Mouse (Mus musculus): Measurements from ENCODE around the gene B4galnt3. TPM values are rescaled to one million over a fixed set of nuclear protein-coding genes. Genes with fewer than 3 reads are reported as not detected.

The B4galnt3 gene
- polyA plus RNA-seq, 1 experiment: 0.33 TPM

- no peak overlapping the region for H3ac ChIP-seq (ENCODE audit: control insufficient read depth, insufficient read length, low read depth)
- no peaks in the 10 kb centered on the region for H3K79me3 ChIP-seq (ENCODE audit: low read depth)
- no peaks in the 10 kb centered on the region for H3K36me3 ChIP-seq (ENCODE audit: control insufficient read depth, insufficient read depth)
- no peaks in the 10 kb centered on the region for H3K79me2 ChIP-seq (ENCODE audit: control insufficient read depth, insufficient read depth)
- peaks cover 21% of the 10 kb centered on the region for H3K27me3 ChIP-seq (ENCODE audit: control insufficient read depth, insufficient read depth, insufficient read length)
- no peak overlapping the region for H3K4me3 ChIP-seq (ENCODE audit: insufficient read depth, poor library complexity, severe bottlenecking)
- TF ChIP-seq MAX (IDR thresholded peaks at IDR 0.05) (no peak), MYOG (IDR thresholded peaks at IDR 0.05; ENCODE audit: control insufficient read depth, extremely low read depth, insufficient read length) (no peak), MYOD1 (IDR thresholded peaks at IDR 0.05; ENCODE audit: control insufficient read depth, insufficient read length, low read depth) (no peak), CEBPB (IDR thresholded peaks at IDR 0.05; ENCODE audit: low read depth) (no peak), FOSL1 (IDR thresholded peaks at IDR 0.05; ENCODE audit: insufficient read depth, low read length, poor library complexity, severe bottlenecking) (no peak), CTCF (IDR thresholded peaks at IDR 0.05; ENCODE audit: control insufficient read depth, insufficient read depth, insufficient read length) (no peak), USF1 (IDR thresholded peaks at IDR 0.05; ENCODE audit: low read depth) (no peak)
These were observed 2.9 kb downstream of the B4galnt3 start for GRCm38 (mm10) chr6:120291396-120292009.

GRCm38 (mm10) chr6:120289430-120289829 lies 4.9 kb downstream of the B4galnt3 start:
- TF ChIP-seq FOSL1 (IDR thresholded peaks at IDR 0.05; ENCODE audit: insufficient read depth, low read length, poor library complexity, severe bottlenecking): no peak
- TF ChIP-seq CTCF (IDR thresholded peaks at IDR 0.05; ENCODE audit: control insufficient read depth, insufficient read depth, insufficient read length): no peak
- no peak for TF ChIP-seq MYOG (IDR thresholded peaks at IDR 0.05; ENCODE audit: control insufficient read depth, extremely low read depth, insufficient read length)
- TF ChIP-seq MYOD1 (IDR thresholded peaks at IDR 0.05; ENCODE audit: control insufficient read depth, insufficient read length, low read depth): no peak
- TF ChIP-seq USF1 (IDR thresholded peaks at IDR 0.05; ENCODE audit: low read depth): no peak
- no peak for TF ChIP-seq CEBPB (IDR thresholded peaks at IDR 0.05; ENCODE audit: low read depth)
- TF ChIP-seq MAX (IDR thresholded peaks at IDR 0.05): no peak
- Histone ChIP-seq H3K79me2 (ENCODE audit: control insufficient read depth, insufficient read depth) (no peaks in the 10 kb centered on the region), H3K4me3 (ENCODE audit: insufficient read depth, poor library complexity, severe bottlenecking) (no peak overlapping the region), H3K79me3 (ENCODE audit: low read depth) (no peaks in the 10 kb centered on the region), H3K36me3 (ENCODE audit: control insufficient read depth, insufficient read depth) (no peaks in the 10 kb centered on the region), H3K27me3 (ENCODE audit: control insufficient read depth, insufficient read depth, insufficient read length) (peaks cover 16% of the 10 kb centered on the region), H3ac (ENCODE audit: control insufficient read depth, insufficient read length, low read depth) (no peak overlapping the region)

- H3K79me2 ChIP-seq (ENCODE audit: control insufficient read depth, insufficient read depth): no peaks in the 10 kb centered on the region
- no peak overlapping the region for H3K4me3 ChIP-seq (ENCODE audit: insufficient read depth, poor library complexity, severe bottlenecking)
- TF ChIP-seq MAX (IDR thresholded peaks at IDR 0.05) (no peak), MYOG (IDR thresholded peaks at IDR 0.05; ENCODE audit: control insufficient read depth, extremely low read depth, insufficient read length) (no peak), CEBPB (IDR thresholded peaks at IDR 0.05; ENCODE audit: low read depth) (no peak), FOSL1 (IDR thresholded peaks at IDR 0.05; ENCODE audit: insufficient read depth, low read length, poor library complexity, severe bottlenecking) (no peak), CTCF (IDR thresholded peaks at IDR 0.05; ENCODE audit: control insufficient read depth, insufficient read depth, insufficient read length) (no peak), USF1 (IDR thresholded peaks at IDR 0.05; ENCODE audit: low read depth) (no peak), MYOD1 (IDR thresholded peaks at IDR 0.05; ENCODE audit: control insufficient read depth, insufficient read length, low read depth) (no peak)
- peaks cover 9% of the 10 kb centered on the region for H3K27me3 ChIP-seq (ENCODE audit: control insufficient read depth, insufficient read depth, insufficient read length)
- H3ac ChIP-seq (ENCODE audit: control insufficient read depth, insufficient read length, low read depth): no peak overlapping the region
- H3K36me3 ChIP-seq (ENCODE audit: control insufficient read depth, insufficient read depth): no peaks in the 10 kb centered on the region
- H3K79me3 ChIP-seq (ENCODE audit: low read depth): no peaks in the 10 kb centered on the region
These were observed 5.8 kb downstream of the B4galnt3 start for GRCm38 (mm10) chr6:120288541-120288940.

GRCm38 (mm10) chr6:120287279-120287678 lies 7.1 kb downstream of the B4galnt3 start:
- H3ac ChIP-seq (ENCODE audit: control insufficient read depth, insufficient read length, low read depth): no peak overlapping the region
- no peaks in the 10 kb centered on the region for H3K36me3 ChIP-seq (ENCODE audit: control insufficient read depth, insufficient read depth)
- H3K79me3 ChIP-seq (ENCODE audit: low read depth): no peaks in the 10 kb centered on the region
- H3K79me2 ChIP-seq (ENCODE audit: control insufficient read depth, insufficient read depth): no peaks in the 10 kb centered on the region
- no peak overlapping the region for H3K4me3 ChIP-seq (ENCODE audit: insufficient read depth, poor library complexity, severe bottlenecking)
- TF ChIP-seq MYOG (IDR thresholded peaks at IDR 0.05; ENCODE audit: control insufficient read depth, extremely low read depth, insufficient read length): no peak
- peaks cover 6% of the 10 kb centered on the region for H3K27me3 ChIP-seq (ENCODE audit: control insufficient read depth, insufficient read depth, insufficient read length)

GRCm38 (mm10) chr6:120276874-120277449 lies 17.4 kb downstream of the B4galnt3 start:
- TF ChIP-seq FOSL1 (IDR thresholded peaks at IDR 0.05; ENCODE audit: insufficient read depth, low read length, poor library complexity, severe bottlenecking) (no peak), CTCF (IDR thresholded peaks at IDR 0.05; ENCODE audit: control insufficient read depth, insufficient read depth, insufficient read length) (no peak), MYOD1 (IDR thresholded peaks at IDR 0.05; ENCODE audit: control insufficient read depth, insufficient read length, low read depth) (peak; percentile 3), USF1 (IDR thresholded peaks at IDR 0.05; ENCODE audit: low read depth) (no peak), MYOG (IDR thresholded peaks at IDR 0.05; ENCODE audit: control insufficient read depth, extremely low read depth, insufficient read length) (no peak), CEBPB (IDR thresholded peaks at IDR 0.05; ENCODE audit: low read depth) (no peak), MAX (IDR thresholded peaks at IDR 0.05) (no peak)
- Histone ChIP-seq H3K36me3 (ENCODE audit: control insufficient read depth, insufficient read depth) (no peaks in the 10 kb centered on the region), H3ac (ENCODE audit: control insufficient read depth, insufficient read length, low read depth) (no peak overlapping the region), H3K4me3 (ENCODE audit: insufficient read depth, poor library complexity, severe bottlenecking) (no peak overlapping the region), H3K79me3 (ENCODE audit: low read depth) (no peaks in the 10 kb centered on the region), H3K79me2 (ENCODE audit: control insufficient read depth, insufficient read depth) (no peaks in the 10 kb centered on the region), H3K27me3 (ENCODE audit: control insufficient read depth, insufficient read depth, insufficient read length) (no peaks in the 10 kb centered on the region)

- H3ac ChIP-seq (ENCODE audit: control insufficient read depth, insufficient read length, low read depth): no peak overlapping the region
- H3K79me2 ChIP-seq (ENCODE audit: control insufficient read depth, insufficient read depth): no peaks in the 10 kb centered on the region
- no peaks in the 10 kb centered on the region for H3K27me3 ChIP-seq (ENCODE audit: control insufficient read depth, insufficient read depth, insufficient read length)
- TF ChIP-seq MAX (IDR thresholded peaks at IDR 0.05): no peak
- TF ChIP-seq CEBPB (IDR thresholded peaks at IDR 0.05; ENCODE audit: low read depth): no peak
- TF ChIP-seq MYOG (IDR thresholded peaks at IDR 0.05; ENCODE audit: control insufficient read depth, extremely low read depth, insufficient read length): no peak
- no peak for TF ChIP-seq FOSL1 (IDR thresholded peaks at IDR 0.05; ENCODE audit: insufficient read depth, low read length, poor library complexity, severe bottlenecking)
- H3K36me3 ChIP-seq (ENCODE audit: control insufficient read depth, insufficient read depth): no peaks in the 10 kb centered on the region
- no peak overlapping the region for H3K4me3 ChIP-seq (ENCODE audit: insufficient read depth, poor library complexity, severe bottlenecking)
- no peaks in the 10 kb centered on the region for H3K79me3 ChIP-seq (ENCODE audit: low read depth)
These were observed 19.1 kb downstream of the B4galnt3 start for GRCm38 (mm10) chr6:120275301-120275700.

All from C2C12 (cell line).